Mouse (Mus musculus) telencephalon, adult 2 months (tissue): ENCODE results near the gene Ankrd35.
"Not testable (repeated sequence)": the region's sequence is repeated elsewhere in the genome, so short reads cannot be mapped to it uniquely, and the experiment has no call there.

Experiments
- DNase-seq: peaks from one replicate; pipeline ENCODE4 v3.0.0-alpha.2; 2011; ENCODE audit warnings: low read depth, low spot score

The Ankrd35 gene

DNA sequence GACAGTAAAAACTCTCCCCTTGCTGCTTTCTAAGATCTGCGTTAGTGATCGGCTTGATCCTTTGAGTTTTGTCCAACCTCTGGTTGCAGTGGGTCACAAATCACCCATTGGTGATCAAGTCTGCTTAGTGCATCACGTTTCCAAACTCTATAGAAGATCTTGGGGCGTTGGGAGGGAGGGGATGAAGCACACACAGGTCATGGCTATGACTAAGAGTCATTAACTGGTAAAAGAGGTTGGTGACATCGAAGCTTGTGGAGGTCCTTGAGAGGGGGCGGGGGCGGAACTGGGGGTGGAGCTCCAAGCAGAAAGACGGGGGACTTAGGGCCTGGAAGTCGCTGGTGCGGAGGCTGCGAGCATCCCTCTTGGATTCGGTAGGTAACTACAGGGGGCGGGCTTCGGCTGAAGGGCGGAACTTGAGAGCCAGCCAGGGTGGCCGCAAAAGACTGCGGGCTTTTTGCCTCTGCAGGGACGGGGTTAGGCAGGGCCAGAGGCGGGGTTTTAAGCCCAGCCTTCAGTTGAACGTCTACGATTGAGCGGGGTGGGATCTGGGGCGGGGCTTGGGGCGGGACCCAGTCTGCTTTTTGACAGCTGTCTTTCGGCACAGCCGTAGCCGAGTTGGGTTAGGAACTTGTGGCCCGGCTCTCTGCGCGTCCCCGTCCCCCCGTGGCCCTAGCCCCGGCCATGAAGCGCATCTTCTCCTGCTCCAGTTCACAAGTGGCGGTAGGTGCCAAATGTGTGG lies at the start of gene Ankrd35:
Gene Ankrd35, plus strand, starts transcription at position 405 of the 742 bp plus-strand sequence.
- DNase-seq, result peak; percentile 78

DNA sequence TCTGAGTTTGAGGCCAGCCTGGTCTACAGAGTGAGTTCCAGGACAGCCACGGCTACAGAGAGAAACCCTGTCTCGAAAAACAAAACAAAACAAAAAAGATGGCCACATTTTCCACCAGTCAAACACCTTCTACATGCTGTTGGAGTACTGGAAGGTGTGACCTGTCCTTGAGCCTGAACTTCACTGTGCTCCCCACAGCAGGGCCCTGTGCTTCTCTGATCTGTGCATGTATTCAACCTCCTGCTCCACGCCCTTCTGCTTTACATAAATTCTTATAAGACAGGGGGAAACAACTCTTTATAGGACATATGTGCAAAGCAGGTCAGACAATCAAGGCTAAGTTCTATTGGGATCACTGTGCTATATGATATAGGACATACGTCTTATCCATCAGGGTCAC lies 46.7 kb upstream of the Ankrd35 start:
- DNase-seq, result no peak

GRCm38 (mm10) chr3:96629729-96630600 lies 40.0 kb upstream of the Ankrd35 start, which contains the start of gene Rbm8a:
TSS of gene Rbm8a (plus strand) at chr3:96629933.
- peak; percentile 99 for DNase-seq

DNA sequence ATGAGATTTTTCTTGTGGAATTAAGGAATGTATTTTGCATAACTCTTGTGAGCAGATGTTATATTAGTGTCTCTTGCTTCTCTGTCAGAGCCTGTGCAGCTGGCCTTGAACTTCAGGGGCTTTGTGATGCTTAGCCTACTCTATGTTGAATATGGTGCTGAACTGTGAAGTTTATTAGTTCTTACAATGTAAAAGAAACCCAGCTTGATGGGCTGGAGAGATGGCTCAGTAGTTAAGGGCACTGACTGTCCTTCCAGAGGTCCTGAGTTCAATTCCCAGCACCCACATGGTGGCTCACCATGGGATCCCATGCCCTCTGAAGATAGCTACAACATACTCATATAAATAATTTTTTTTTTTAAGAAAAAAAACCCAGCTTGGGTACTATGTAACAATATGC lies 37.9 kb upstream of the Ankrd35 start:
- DNase-seq, result no peak

DNA sequence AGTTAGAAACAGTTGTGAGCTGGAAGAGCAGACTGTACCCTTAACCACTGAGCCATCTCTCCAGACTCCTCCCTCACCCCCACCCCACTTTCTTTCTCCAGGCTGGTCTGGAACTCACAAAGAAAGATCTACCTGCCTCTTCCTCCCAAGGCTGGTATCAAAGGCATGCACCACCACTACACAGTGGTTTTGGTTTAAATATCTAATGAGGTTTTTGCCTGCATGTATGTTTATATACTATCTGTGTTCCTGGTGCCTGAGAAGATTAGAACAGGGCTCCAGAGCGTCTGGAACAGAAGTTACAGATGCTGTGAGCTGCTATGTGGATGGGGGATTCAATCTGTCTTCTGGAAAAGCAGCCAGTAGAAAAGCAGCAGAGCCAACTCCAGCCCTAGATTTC lies 35.9 kb upstream of the Ankrd35 start:
- DNase-seq, result no peak

DNA sequence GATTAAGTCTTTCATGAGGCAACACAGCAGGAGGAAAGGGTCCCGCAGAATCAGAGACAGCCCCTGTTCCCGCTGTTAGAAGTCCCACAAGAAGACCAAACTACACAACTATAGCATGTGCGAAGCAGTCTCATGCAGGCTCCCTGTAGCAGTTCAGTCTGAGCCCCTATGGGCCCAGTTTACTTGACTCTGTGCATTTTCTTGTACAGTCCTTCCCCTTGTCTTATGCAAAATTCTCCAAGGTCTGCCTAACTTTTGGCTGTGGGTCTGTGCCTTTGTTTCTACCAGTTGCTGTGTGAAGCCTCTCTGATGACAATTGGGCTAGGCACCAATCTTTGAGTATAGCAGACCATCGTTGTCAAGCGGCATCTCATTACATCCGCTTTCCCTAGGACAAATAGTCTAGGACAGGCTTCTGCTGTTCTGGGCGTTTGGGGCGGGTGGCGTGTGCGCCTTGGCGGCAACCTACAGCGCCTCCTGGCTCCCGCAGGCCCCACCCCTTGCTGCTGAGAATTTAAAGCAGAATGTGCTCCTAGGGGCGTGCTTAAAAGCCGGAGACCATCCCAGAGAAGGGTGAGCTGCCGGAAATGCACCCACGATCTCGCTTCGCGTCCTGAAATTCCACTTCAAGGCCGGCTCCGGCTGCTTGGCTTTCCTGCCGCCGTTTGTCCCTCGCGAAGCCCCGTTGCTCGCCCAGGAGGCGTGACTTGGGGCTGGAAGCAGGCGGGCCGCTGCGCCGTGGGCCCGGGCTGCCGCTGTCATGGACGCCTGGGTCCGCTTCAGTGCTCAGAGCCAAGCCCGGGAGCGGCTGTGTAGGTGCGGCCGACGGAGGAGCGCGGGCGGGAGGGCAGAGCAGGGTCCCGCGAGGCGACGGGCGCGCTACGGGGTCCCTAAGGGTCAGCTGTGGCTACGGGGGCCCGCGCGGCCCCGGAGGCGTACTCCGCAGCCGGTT lies 34.7 kb upstream of the Ankrd35 start, which contains the start of the genes Pex11b and Gm42957:
Gene Pex11b, plus strand, starts transcription at position 449 of the 952 bp plus-strand sequence.
Gene Gm42957, plus strand, starts transcription at position 547 of the 952 bp plus-strand sequence.
- DNase-seq, result peak; percentile 86

DNA sequence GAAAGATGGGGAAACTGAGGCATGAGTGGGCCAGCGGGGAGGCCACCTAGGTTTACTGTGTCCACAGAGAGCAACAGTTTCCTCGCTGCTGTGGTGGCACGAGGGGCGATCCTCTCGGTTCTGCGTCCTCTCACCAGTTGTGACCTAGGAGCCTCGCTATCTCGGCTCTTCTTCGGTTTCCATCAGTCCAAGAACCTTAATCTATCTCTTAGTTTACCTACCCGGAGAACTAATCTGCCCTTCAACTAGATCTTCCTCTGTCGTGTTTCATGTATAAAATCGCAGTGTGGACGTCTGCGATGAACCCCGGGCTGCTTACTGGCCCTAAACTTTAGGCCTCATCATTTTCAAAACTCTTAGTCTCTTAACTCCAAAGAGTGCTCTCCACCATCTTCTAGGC lies 34.0 kb upstream of the Ankrd35 start:
- DNase-seq, result no peak

GRCm38 (mm10) chr3:96636448-96636847 lies 33.5 kb upstream of the Ankrd35 start:
- no peak for DNase-seq

DNA sequence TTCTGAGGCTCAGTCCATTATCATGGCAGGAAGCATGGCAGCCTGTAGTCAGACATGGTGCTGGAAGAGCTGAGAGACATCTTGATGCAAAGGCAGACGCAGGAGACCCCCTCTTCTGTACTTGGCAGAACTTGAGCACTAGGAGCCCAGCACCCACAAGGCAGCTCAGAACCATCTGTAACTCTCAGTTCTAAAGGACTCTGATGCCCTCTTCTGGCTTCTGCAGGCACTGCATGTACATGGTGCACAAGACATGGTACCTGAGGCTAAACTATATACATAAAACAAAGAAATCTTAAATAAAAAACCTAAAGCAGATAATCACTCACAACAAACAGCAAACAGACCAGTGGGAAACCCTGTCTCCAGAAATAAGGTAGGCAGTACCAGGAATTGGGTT lies 30.7 kb upstream of the Ankrd35 start:
- DNase-seq, result no peak

DNA sequence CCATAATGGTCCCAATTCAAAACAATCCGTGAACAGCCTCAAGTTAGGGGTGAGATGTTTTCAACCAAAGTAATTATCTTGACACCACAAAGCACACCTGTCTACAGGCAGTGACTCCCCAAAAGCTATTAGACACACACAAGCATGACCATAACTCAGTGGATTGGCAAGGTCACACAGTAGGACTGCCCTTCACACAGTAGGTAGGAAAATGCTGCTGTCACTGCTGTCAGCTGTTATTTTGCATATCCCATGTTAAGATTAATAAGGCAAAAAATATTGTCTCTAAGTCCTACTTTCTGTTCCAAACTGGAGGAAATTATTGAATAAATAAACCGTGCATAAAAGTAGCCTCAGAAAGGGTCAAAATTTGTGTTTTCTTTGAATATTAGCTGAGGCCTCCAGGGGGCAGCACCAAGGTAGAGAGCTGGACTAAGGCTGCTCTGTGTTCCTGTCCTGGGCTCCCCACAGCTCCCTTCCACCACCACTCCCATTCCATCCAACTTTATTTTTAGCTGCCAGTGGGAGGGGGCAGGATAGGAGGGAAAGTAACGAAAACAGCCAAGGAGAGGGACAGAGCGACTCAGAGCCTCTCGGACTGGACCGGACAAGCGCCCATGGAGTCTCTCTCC lies 24.8 kb upstream of the Ankrd35 start, which contains the start of gene Itga10:
Gene Itga10, plus strand, starts transcription at position 567 of the 632 bp plus-strand sequence.
- DNase-seq, result no peak

DNA sequence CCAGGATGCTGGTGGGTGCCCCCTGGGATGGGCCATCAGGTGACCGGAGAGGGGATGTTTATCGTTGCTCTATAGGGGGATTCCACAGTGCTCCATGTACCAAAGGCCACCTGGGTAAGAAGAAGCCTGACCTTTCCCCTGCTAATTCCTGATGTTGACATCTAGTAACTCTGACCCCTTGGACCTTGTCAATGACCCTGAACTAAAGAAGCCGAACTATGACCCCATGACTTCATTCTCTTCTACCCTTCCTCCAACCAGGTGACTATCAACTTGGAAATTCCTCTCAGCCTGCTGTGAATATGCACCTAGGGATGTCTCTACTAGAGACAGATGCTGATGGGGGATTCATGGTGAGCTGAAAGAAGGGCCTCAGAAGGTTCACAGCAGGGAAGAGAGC lies 22.6 kb upstream of the Ankrd35 start:
- no peak for DNase-seq

GRCm38 (mm10) chr3:96660901-96661300 lies 9.0 kb upstream of the Ankrd35 start:
- DNase-seq, result no peak

GRCm38 (mm10) chr3:96662731-96663316 lies 7.1 kb upstream of the Ankrd35 start:
- no peak for DNase-seq

- DNase-seq, result peak; percentile 84
Observed at GRCm38 (mm10) chr3:96663432-96664239, 6.3 kb upstream of the Ankrd35 start.

DNA sequence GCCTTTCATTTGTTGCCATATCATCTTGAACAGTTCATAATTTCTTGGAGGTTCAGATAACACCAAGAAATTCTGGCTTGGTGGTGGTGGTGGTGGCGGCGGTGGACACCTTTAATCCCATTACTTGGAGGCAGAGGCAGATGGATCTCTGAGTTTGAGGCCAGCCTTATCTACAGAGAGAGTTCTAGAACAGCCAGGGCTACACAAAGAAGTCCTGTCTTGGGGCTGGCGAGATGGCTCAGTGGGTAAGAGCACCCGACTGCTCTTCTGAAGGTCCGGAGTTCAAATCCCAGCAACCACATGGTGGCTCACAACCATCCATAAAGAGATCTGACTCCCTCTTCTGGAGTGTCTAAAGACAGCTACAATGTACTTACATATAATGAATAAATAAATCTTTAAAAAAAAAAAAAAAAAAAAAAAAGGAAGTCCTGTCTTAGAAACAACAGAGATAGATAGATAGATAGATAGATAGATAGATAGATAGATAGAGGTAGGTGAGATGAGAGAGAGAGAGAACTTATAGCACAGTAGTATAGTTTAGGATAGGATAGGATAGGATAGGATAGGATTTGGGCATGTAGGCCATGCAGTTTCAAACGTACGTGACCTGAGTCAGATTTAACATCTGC lies 4.1 kb upstream of the Ankrd35 start:
- DNase-seq, result not testable (repeated sequence)

GRCm38 (mm10) chr3:96666916-96667315 lies 3.0 kb upstream of the Ankrd35 start:
- DNase-seq, result no peak

DNA sequence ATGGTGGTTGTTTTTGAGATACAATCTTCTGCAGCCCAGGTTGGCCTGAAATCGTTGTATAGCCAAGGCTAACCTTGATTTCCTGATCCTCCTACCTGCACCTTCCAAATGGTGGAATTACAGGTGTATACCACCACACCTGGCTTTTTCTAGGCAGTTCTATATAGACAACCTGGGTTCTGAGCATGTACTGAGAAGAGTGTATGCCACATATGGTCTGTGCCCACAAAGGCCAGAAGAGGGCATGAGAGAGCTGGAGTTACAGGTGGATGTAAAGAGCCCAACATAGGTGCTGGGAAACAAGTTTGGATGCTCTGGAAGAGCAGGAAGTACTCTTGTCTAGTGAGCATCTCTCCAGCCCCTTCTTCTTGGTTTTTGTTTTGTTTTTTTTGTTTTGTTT lies 2.6 kb upstream of the Ankrd35 start:
- no peak for DNase-seq

DNA sequence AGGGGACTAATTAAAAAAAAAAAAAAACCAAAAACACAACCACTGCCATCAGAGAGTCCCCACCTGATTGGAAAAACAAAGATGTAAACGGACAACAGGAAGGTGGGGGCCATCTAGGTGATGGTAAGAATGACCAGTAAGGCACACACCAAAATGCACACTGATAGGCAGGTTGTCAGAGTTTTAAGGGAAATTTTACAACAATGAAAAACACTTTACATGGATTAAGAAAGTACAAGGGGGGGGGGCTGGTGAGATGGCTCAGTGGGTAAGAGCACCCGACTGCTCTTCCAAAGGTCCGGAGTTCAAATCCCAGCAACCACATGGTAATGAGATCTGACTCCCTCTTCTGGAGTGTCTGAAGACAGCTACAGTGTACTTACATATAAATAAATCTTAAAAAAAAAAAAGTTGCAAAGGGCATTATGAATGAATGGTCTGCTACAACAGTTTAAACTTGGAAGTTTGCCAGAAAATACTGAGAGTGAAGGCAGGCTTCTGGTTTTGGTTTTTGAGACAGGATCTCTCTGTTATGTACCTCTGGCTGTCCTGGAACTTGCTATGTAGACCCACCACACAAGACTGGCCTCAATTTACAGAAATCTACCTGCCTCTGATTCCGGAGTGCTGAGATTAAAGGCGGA lies 1.4 kb upstream of the Ankrd35 start:
- no peak for DNase-seq

DNA sequence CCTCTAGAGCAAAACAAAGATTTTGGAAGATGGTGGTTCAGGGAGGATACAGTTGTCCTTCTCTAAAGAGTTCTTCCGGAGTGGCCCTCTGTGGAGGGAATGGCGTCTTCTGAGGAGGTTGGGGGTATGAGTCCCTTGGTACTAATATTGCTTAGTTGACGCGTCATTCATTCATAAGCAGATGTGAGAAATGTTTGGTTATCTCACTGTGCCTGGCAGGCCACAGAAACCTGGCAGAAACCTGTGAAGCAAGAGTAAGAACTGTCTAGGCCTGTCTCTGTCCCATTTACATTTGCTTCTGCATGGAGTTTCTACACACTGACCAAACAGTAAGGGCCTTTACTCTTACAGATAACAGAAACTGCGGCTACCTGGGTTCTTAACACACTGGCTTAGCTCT lies 1.6 kb downstream of the Ankrd35 start:
- no peak for DNase-seq
